Mouse (Mus musculus): ENCODE measurements around the gene Rnf123. TPM values are rescaled to one million over a fixed set of nuclear protein-coding genes. Genes with fewer than 3 reads are reported as not detected.
"Not testable (repeated sequence)": the region's sequence is repeated elsewhere in the genome, so short reads cannot be mapped to it uniquely, and the experiment has no call there.

The Rnf123 gene
- polyA plus RNA-seq, 1 experiment = 82.8 TPM

DNA sequence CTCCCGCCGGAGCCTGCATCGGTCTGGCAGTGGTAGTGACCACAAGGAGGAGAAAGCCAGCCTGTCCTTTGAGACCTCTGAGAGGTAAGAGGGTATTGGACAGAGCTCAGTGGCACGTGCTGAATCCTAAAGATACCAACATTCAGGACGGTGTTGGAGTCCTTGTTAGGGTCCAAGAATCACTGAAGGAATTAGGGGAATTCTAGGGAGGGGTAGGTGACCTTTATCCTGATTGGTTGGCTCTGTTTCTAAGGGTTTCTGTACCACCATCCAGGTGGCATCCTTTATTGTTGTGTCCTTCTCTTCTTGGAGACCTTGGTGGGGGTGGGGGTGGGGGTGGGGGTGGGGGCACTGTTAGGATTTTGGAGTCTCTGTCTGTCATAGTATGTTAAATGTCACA, 51.0 kb downstream of the Rnf123 start:
- H3K36me3 ChIP-seq (ENCODE audit: control insufficient read depth, insufficient read depth, low read length) = no peaks in the 10 kb centered on the region; the same call in 1 of the 2 replicates
- H3K27me3 ChIP-seq (ENCODE audit: control insufficient read depth, insufficient read depth, low read length) = no peaks in the 10 kb centered on the region
- TF ChIP-seq POLR2A (IDR thresholded peaks at IDR 0.05; ENCODE audit: control insufficient read depth, low read depth, low read length) (no peak), CTCF (IDR thresholded peaks at IDR 0.05; ENCODE audit: control insufficient read depth, insufficient read depth, insufficient replicate concordance, low read depth, low read length) (no peak)
- H3K27ac ChIP-seq (ENCODE audit: control insufficient read depth, insufficient read depth, low read depth, low read length) = no peak overlapping the region
- no peaks in the 10 kb centered on the region for H3K4me1 ChIP-seq (ENCODE audit: control insufficient read depth, insufficient read depth, low read length)
- no peak overlapping the region for H3K4me3 ChIP-seq (ENCODE audit: control insufficient read depth, low read depth, low read length)

DNA sequence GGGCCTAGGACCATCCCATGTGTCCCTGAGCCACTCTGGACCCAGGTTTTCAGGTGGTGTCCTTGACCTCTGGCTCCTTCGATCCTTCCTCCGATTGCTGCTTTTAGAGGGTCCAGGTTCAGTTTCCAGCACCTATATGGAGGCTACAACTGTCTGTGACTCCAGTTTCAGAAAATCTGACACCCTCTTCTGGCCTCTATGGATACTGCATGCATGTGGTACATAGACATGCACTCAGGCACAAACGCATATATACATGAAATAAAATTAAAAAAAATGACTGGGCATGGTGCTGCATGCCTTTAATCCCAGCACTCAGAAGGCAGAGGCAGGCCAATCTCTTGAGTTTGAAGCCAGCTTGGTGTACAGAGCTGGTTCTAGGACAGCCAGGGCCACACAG, 55.3 kb downstream of the Rnf123 start:
- TF ChIP-seq CTCF (IDR thresholded peaks at IDR 0.05; ENCODE audit: control insufficient read depth, insufficient read depth, insufficient replicate concordance, low read depth, low read length) = no peak
- Histone ChIP-seq H3K27me3 (ENCODE audit: control insufficient read depth, insufficient read depth, low read length) (no peaks in the 10 kb centered on the region), H3K36me3 (ENCODE audit: control insufficient read depth, insufficient read depth, low read length) (peaks cover 2% of the 10 kb centered on the region; the same call in 1 of the 2 replicates), H3K4me1 (ENCODE audit: control insufficient read depth, insufficient read depth, low read length) (no peaks in the 10 kb centered on the region), H3K4me3 (ENCODE audit: control insufficient read depth, low read depth, low read length) (no peak overlapping the region), H3K27ac (ENCODE audit: control insufficient read depth, insufficient read depth, low read depth, low read length) (no peak overlapping the region)

DNA sequence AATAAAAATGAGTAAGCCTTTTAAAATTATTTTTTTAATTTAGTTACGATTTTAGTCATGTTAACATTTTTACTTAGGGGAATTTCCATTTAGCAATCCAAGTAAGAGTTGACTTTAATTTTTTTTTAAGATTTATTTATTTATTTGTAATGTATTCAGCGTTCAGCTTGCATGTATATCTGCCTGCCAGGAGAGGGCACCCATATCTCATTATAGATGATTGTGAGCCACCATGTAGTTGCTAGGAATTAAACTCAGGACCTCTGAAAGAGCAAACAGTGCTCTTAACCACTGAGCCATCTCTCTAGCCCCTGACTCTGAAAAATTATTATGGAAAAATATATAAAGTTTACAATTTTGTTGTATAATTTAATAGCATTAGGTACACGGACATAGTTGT, 56.6 kb downstream of the Rnf123 start:
- Histone ChIP-seq H3K27me3 (ENCODE audit: control insufficient read depth, insufficient read depth, low read length) (no peaks in the 10 kb centered on the region), H3K36me3 (ENCODE audit: control insufficient read depth, insufficient read depth, low read length) (peaks cover 2% of the 10 kb centered on the region; the same call in 1 of the 2 replicates), H3K27ac (ENCODE audit: control insufficient read depth, insufficient read depth, low read depth, low read length) (no peak overlapping the region), H3K4me3 (ENCODE audit: control insufficient read depth, low read depth, low read length) (no peak overlapping the region), H3K4me1 (ENCODE audit: control insufficient read depth, insufficient read depth, low read length) (no peaks in the 10 kb centered on the region)
- TF ChIP-seq CTCF (IDR thresholded peaks at IDR 0.05; ENCODE audit: control insufficient read depth, insufficient read depth, insufficient replicate concordance, low read depth, low read length) (no peak), POLR2A (IDR thresholded peaks at IDR 0.05; ENCODE audit: control insufficient read depth, low read depth, low read length) (no peak)

DNA sequence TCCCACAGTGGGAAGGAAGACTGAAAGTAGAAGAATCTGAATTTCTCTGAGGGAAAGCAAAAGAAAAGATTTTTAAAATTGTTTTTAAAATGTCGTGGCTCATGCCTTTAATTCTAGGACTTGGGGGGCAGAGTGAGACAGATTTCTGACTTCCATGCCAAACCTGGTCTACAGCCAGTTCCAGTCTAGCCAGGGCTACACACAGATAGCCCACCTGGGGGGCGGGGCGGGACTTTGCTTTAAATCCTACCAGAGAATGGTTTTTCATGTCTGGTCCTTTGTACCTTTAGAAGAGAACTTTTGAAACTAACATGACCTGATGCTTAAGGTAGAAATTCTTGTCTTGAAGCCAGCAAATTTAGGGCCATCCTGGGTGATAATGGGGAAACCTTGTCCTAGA, 59.9 kb downstream of the Rnf123 start:
- Histone ChIP-seq H3K36me3 (ENCODE audit: control insufficient read depth, insufficient read depth, low read length) (peaks cover 2% of the 10 kb centered on the region; the same call in 1 of the 2 replicates), H3K4me3 (ENCODE audit: control insufficient read depth, low read depth, low read length) (no peak overlapping the region), H3K4me1 (ENCODE audit: control insufficient read depth, insufficient read depth, low read length) (no peaks in the 10 kb centered on the region), H3K27me3 (ENCODE audit: control insufficient read depth, insufficient read depth, low read length) (no peaks in the 10 kb centered on the region), H3K27ac (ENCODE audit: control insufficient read depth, insufficient read depth, low read depth, low read length) (no peak overlapping the region)
- TF ChIP-seq POLR2A (IDR thresholded peaks at IDR 0.05; ENCODE audit: control insufficient read depth, low read depth, low read length) (no peak), CTCF (IDR thresholded peaks at IDR 0.05; ENCODE audit: control insufficient read depth, insufficient read depth, insufficient replicate concordance, low read depth, low read length) (no peak)

DNA sequence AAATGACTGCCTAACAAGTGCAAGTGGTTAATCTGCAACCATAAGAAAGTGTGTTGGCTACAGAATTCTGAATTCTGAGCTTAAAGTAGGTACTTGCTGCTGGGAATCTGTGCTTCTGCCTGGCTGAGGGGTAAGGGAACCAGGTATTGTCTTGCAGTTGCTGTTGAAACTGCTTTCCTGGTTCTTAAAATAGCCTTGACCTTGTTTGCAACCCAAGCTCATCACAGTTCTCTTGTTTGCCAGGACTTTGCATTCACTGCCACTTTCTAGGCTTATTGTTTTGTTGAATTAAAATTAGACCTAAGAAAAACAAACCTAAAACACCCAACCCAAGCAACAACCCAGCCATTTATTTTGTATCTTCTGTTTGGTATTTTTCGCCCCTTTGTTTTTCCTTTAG, 62.4 kb downstream of the Rnf123 start:
- Histone ChIP-seq H3K27me3 (ENCODE audit: control insufficient read depth, insufficient read depth, low read length) (no peaks in the 10 kb centered on the region), H3K4me1 (ENCODE audit: control insufficient read depth, insufficient read depth, low read length) (no peaks in the 10 kb centered on the region), H3K4me3 (ENCODE audit: control insufficient read depth, low read depth, low read length) (no peak overlapping the region), H3K36me3 (ENCODE audit: control insufficient read depth, insufficient read depth, low read length) (peaks cover 2% of the 10 kb centered on the region; the same call in 1 of the 2 replicates), H3K27ac (ENCODE audit: control insufficient read depth, insufficient read depth, low read depth, low read length) (no peak overlapping the region)
- TF ChIP-seq POLR2A (IDR thresholded peaks at IDR 0.05; ENCODE audit: control insufficient read depth, low read depth, low read length) (no peak), CTCF (IDR thresholded peaks at IDR 0.05; ENCODE audit: control insufficient read depth, insufficient read depth, insufficient replicate concordance, low read depth, low read length) (no peak)

DNA sequence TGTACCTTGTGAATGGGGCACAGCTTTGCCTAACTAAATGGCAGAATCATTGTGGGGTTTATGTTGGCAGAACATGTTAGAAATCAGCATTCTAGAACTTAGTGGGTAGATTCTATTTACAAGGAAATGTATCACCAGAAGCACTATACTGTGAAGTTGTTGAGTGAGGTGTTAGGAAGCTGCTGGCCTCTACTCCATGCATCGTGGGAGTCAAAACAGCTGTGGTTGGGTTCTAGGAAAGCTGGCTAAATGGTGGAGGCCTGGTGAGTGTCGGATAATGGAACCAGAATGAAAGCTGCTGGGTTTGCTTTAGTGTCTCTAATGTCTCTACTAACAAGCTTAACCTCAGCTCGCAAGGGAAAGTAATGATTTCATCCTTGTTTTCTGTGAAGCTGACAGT, 66.0 kb downstream of the Rnf123 start:
- Histone ChIP-seq H3K27ac (ENCODE audit: control insufficient read depth, insufficient read depth, low read depth, low read length) (no peak overlapping the region), H3K36me3 (ENCODE audit: control insufficient read depth, insufficient read depth, low read length) (no peaks in the 10 kb centered on the region), H3K4me3 (ENCODE audit: control insufficient read depth, low read depth, low read length) (no peak overlapping the region), H3K27me3 (ENCODE audit: control insufficient read depth, insufficient read depth, low read length) (no peaks in the 10 kb centered on the region), H3K4me1 (ENCODE audit: control insufficient read depth, insufficient read depth, low read length) (no peaks in the 10 kb centered on the region)
- TF ChIP-seq POLR2A (IDR thresholded peaks at IDR 0.05; ENCODE audit: control insufficient read depth, low read depth, low read length) = no peak
- TF ChIP-seq CTCF (IDR thresholded peaks at IDR 0.05; ENCODE audit: control insufficient read depth, insufficient read depth, insufficient replicate concordance, low read depth, low read length) = no peak

DNA sequence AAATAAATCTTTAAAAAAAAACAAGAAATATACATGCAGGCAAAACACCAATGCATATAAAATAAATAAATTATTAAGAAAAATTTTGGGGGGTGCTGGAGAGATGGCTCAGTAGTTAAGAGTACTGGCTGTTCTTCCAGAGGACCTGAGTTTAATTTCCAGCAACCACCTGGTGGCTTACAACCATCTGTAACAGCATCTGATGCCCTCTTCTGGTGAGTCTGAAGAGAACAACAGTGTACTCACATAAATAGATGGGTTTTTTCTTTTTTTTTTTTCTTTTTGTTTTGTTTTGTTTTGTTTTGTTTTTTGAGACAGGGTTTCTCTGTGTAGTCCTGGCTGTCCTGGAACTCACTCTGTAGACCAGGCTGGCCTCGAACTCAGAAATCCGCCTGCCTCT, 69.6 kb downstream of the Rnf123 start:
- H3K27me3 ChIP-seq (ENCODE audit: control insufficient read depth, insufficient read depth, low read length); H3K4me1 ChIP-seq (ENCODE audit: control insufficient read depth, insufficient read depth, low read length); H3K27ac ChIP-seq (ENCODE audit: control insufficient read depth, insufficient read depth, low read depth, low read length); H3K36me3 ChIP-seq (ENCODE audit: control insufficient read depth, insufficient read depth, low read length); H3K4me3 ChIP-seq (ENCODE audit: control insufficient read depth, low read depth, low read length): not testable (repeated sequence)

DNA sequence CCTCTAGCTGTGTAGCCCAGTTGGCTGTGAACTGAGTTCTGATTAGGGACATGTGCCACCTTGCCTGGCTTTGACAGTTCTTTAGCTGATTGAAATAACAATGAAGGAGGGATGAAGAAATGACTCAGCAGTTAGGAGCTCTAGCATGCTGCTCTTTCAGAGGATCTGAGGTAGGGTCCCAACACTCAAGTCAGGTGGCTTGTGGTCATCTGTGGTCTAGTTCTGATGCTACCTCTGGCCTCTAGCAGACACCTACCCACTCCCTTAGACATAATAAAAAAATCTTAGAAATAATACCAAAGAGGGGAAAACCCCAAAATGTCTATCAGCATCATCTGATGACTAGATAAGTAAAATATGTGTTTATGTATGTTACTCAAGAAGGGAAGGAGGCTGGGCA, 72.8 kb downstream of the Rnf123 start:
- TF ChIP-seq POLR2A (IDR thresholded peaks at IDR 0.05; ENCODE audit: control insufficient read depth, low read depth, low read length) (no peak), CTCF (IDR thresholded peaks at IDR 0.05; ENCODE audit: control insufficient read depth, insufficient read depth, insufficient replicate concordance, low read depth, low read length) (no peak)
- no peaks in the 10 kb centered on the region for H3K4me1 ChIP-seq (ENCODE audit: control insufficient read depth, insufficient read depth, low read length)
- no peak overlapping the region for H3K27ac ChIP-seq (ENCODE audit: control insufficient read depth, insufficient read depth, low read depth, low read length)
- no peaks in the 10 kb centered on the region for H3K27me3 ChIP-seq (ENCODE audit: control insufficient read depth, insufficient read depth, low read length)
- no peaks in the 10 kb centered on the region; the same call in 1 of the 2 replicates for H3K36me3 ChIP-seq (ENCODE audit: control insufficient read depth, insufficient read depth, low read length)
- H3K4me3 ChIP-seq (ENCODE audit: control insufficient read depth, low read depth, low read length) = no peak overlapping the region
